Mouse (Mus musculus) hindbrain, embryonic 10.5 days (tissue): ENCODE measurements around the gene Paqr5. TPM values are rescaled to one million over a fixed set of nuclear protein-coding genes. Genes with fewer than 3 reads are reported as not detected.
A peak's percentile ranks its signal among the peaks of the same experiment; 100 is the strongest.

Experiments
- DNase-seq: peaks from one replicate; pipeline ENCODE4 v3.0.0-alpha.2; 2017; ENCODE audit warnings: low spot score
- H3K27ac ChIP-seq: fragments of 300-500 bp; sonication (generic); 2 replicates; pipeline ENCODE4 v1.5.1; 2016; ENCODE audit warnings: mild to moderate bottlenecking, moderate library complexity
- H3K27me3 ChIP-seq: fragments of 300-500 bp; sonication (generic); 2 replicates; pipeline ENCODE4 v1.6.1; 2016; ENCODE audit warnings: mild to moderate bottlenecking; ENCODE audit not compliant: poor library complexity, insufficient read depth, severe bottlenecking
- H3K36me3 ChIP-seq: fragments of 300-500 bp; sonication (generic); 2 replicates; pipeline ENCODE4 v1.6.1; 2016; ENCODE audit warnings: mild to moderate bottlenecking, moderate library complexity
- H3K4me1 ChIP-seq: fragments of 300-500 bp; sonication (generic); replicated peaks from 2 replicates; pipeline ENCODE4 v1.6.1; 2016; ENCODE audit warnings: mild to moderate bottlenecking
- H3K4me3 ChIP-seq: fragments of 300-500 bp; sonication (generic); 2 replicates; pipeline ENCODE4 v1.5.1; 2016; ENCODE audit warnings: mild to moderate bottlenecking, moderate library complexity
- H3K9me3 ChIP-seq: fragments of 300-500 bp; sonication (generic); 2 replicates; pipeline ENCODE4 v1.6.1; 2016; ENCODE audit warnings: mild to moderate bottlenecking, moderate library complexity
- WGBS: fragments of 180-500 bp; shearing (Covaris S2); methylation state at CpG from one replicate; pipeline ENCODE4 v1.1.7; 2016; 5-methylcytosine and 5-hydroxymethylcytosine counted together
- polyA plus RNA-seq: library from polyadenylated mRNA; unstranded; fragments of >200 nt; fragmentation: Nextera tagmentation; extraction: Ambion mirVana; gene quantifications from 2 replicates; pipeline ENCODE4 v1.2.1, GENCODE M21; 2016

Gene Paqr5
- polyA plus RNA-seq, 1 experiment from 2014 or later = 0.58 TPM

- no peaks in the 10 kb centered on the region for H3K9me3 ChIP-seq
- H3K4me3 ChIP-seq = no peak overlapping the region
- no peaks in the 10 kb centered on the region for H3K36me3 ChIP-seq
- peaks cover 70% of the 10 kb centered on the region for H3K27me3 ChIP-seq
- 40% methylated on average over 5 of the region's 5 CpGs for WGBS
- DNase-seq = no peak
- H3K4me1 ChIP-seq = peaks cover 21% of the 10 kb centered on the region
- H3K27ac ChIP-seq = no peak overlapping the region
These were observed 1.6 kb downstream of the Paqr5 start for GRCm38 (mm10) chr9:62025056-62025455.

DNA sequence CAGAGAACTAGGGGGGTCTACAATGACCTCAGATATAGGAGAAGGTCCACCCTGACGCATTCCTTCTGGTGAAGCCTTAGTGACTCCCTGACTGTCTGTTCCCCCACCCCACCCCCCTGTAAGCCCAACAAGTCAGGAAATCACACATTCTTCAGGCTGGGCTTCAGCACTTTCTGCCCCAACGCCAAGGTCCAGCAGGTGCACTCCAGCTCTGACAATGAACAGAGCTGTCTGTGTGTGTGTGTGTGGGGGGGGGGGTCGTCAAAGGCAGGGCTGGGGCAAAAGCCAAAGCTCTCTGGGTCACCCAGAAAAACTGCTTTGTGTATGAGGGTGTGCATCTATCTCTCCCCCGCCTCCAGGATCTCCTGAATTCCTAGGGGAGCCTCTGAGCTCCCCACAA is 2.8 kb downstream of the Paqr5 start:
- Histone ChIP-seq H3K27me3 (peaks cover 58% of the 10 kb centered on the region), H3K4me1 (peaks cover 21% of the 10 kb centered on the region), H3K4me3 (no peak overlapping the region), H3K9me3 (no peaks in the 10 kb centered on the region), H3K36me3 (no peaks in the 10 kb centered on the region), H3K27ac (no peak overlapping the region)
- no peak for DNase-seq
- WGBS = 63% methylated on average over 3 of the region's 4 CpGs

- 91% methylated on average over 6 of the region's 6 CpGs for WGBS
- no peak for DNase-seq
- H3K9me3 ChIP-seq = no peaks in the 10 kb centered on the region
- no peak overlapping the region for H3K27ac ChIP-seq
- H3K36me3 ChIP-seq = no peaks in the 10 kb centered on the region
- peaks cover 51% of the 10 kb centered on the region for H3K27me3 ChIP-seq
- peaks cover 21% of the 10 kb centered on the region for H3K4me1 ChIP-seq
- no peak overlapping the region for H3K4me3 ChIP-seq
These were observed 3.5 kb downstream of the Paqr5 start for GRCm38 (mm10) chr9:62022961-62023680.

DNA sequence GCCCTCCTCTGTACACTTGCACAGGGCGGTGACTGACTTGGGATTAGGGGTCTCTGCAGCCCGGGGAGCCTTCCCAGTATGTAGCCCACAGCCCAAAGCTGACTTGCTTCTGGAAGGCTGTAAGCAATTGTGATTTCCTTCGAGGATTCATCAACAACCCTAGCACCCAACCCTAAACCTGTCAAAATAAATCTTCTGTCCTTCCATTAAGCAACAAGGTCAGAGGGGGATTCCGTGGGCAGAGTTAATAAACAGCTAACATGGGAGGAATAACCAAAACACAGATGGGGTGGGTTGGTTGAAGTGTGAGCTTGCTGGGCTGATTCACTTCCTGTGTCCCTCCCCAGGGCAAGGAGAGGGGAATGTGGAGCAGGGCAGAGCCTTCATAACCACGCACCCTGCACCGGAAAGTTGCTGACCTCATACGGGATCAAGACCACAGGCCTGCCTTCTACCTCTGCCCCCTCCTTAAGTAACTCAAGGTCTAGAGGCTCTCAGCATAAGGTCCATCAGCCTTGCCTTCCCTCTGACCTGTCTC is 5.0 kb downstream of the Paqr5 start:
- Histone ChIP-seq H3K27ac (no peak overlapping the region), H3K9me3 (no peaks in the 10 kb centered on the region), H3K4me1 (peaks cover 14% of the 10 kb centered on the region), H3K4me3 (no peak overlapping the region), H3K36me3 (no peaks in the 10 kb centered on the region), H3K27me3 (peaks cover 36% of the 10 kb centered on the region)
- DNase-seq = no peak
- WGBS = 78% methylated on average over 7 of the region's 7 CpGs

GRCm38 (mm10) chr9:62020259-62020658 is 6.4 kb downstream of the Paqr5 start:
- Histone ChIP-seq H3K9me3 (no peaks in the 10 kb centered on the region), H3K4me1 (peaks cover 10% of the 10 kb centered on the region; the same call in 1 of the 2 replicates), H3K27me3 (peaks cover 22% of the 10 kb centered on the region), H3K36me3 (no peaks in the 10 kb centered on the region), H3K27ac (no peak overlapping the region), H3K4me3 (no peak overlapping the region)
- no peak for DNase-seq
- 82% methylated on average over 7 of the region's 7 CpGs for WGBS

DNA sequence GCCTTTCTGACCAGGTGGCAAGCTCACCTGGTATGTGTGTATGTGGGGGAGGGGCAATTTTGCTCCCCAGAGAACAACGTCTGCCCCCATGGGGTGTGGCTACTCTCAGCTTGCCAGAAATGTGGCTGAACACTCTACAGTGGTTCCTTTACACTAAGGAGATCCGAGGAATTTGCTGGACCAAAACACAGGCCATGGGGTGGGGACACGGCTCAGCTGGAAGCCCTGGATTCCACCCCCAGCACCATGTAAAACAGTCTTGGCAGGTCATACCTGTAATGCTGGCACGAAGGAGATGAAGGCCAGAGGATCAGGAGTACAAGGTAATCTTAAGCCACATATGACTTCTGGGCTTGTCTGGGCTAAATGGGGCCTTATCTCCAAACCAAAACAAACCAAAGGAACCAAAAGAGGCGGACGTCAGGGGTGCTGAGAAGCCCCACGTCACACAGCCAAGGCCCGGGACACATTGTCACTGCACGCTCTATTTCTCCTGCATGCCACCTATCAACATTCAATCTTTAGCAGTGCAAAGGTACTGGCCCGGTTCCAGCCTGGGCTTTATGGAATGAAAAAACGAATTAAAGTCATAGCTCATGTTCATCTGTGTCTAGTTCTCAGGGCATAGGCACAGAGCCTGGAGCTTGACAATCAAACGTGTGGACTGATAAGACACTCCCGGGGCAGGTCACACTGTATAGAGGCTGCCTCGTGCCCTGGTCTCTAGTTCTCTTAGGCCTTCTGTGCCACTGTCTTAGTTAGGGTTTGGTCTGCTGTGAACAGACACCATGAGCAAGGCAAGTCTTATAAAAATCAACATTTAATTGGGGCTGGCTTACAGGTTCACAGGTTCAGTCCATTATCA is 8.2 kb downstream of the Paqr5 start:
- H3K4me3 ChIP-seq = no peak overlapping the region
- H3K36me3 ChIP-seq = no peaks in the 10 kb centered on the region
- no peaks in the 10 kb centered on the region for H3K9me3 ChIP-seq
- H3K4me1 ChIP-seq = peaks cover 3% of the 10 kb centered on the region; the same call in 1 of the 2 replicates
- H3K27ac ChIP-seq = no peak overlapping the region
- 82% methylated on average over 14 of the region's 14 CpGs for WGBS
- no peak for DNase-seq
- H3K27me3 ChIP-seq = peaks cover 7% of the 10 kb centered on the region; the same call in 1 of the 2 replicates

- Histone ChIP-seq H3K27me3 (no peaks in the 10 kb centered on the region), H3K27ac (no peak overlapping the region), H3K36me3 (no peaks in the 10 kb centered on the region), H3K9me3 (no peaks in the 10 kb centered on the region), H3K4me1 (peaks cover 8% of the 10 kb centered on the region; the same call in 1 of the 2 replicates), H3K4me3 (no peak overlapping the region)
- WGBS = 79% methylated on average over 6 of the region's 6 CpGs
- DNase-seq = no peak
These were observed 9.3 kb downstream of the Paqr5 start for GRCm38 (mm10) chr9:62017329-62017728.

- Histone ChIP-seq H3K4me3 (no peak overlapping the region), H3K9me3 (no peaks in the 10 kb centered on the region), H3K4me1 (peaks cover 5% of the 10 kb centered on the region; the same call in 1 of the 2 replicates), H3K27me3 (no peaks in the 10 kb centered on the region), H3K27ac (no peak overlapping the region), H3K36me3 (no peaks in the 10 kb centered on the region)
- 65% methylated on average over 3 of the region's 3 CpGs for WGBS
- no peak for DNase-seq
These were observed 11.2 kb downstream of the Paqr5 start for GRCm38 (mm10) chr9:62015504-62015903.

DNA sequence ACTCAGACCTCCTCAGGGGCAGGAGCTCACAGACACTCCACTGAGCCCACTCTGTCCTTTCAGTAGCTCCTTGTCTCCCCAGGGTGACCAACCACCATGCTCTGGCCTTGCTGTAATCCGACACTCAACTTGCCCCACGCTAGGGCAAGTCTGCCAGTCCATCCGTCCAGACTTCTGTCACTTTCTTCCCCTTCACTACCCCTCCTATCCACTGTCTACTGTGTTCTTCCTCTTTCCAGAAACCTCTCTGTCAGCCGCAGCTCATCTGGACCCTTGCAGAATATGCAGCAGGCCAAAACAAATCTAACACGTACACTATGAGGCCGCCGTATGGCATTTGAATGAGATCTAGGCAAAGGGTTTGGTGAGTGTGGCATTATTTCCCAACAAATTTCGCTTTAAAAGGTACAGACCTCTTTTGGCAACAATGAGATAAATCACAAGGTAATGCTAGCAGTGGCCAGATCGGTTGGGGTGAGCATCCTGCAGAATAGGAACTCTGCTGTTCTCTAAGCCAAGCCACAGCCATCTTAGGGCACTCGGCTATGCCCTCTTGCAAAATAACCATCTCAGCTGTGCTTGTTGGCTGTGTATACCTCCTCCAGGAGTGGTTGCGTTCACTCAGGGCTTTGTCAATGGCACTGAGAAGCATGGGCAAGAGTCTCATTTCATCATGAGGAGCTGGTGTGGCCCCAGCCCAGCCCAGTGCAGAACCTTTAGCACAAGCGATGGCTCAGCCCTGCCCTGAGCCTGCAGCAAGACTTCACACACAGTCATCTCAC is 13.1 kb downstream of the Paqr5 start:
- H3K4me1 ChIP-seq = peaks cover 5% of the 10 kb centered on the region; the same call in 1 of the 2 replicates
- no peaks in the 10 kb centered on the region for H3K9me3 ChIP-seq
- 73% methylated on average over 12 of the region's 12 CpGs for WGBS
- no peak overlapping the region for H3K4me3 ChIP-seq
- no peak for DNase-seq
- 0 out of 2 replicates have a peak overlapping the region, but pooled peaks have one; percentile 29 for H3K27ac ChIP-seq
- H3K36me3 ChIP-seq = no peaks in the 10 kb centered on the region
- H3K27me3 ChIP-seq = no peaks in the 10 kb centered on the region; the same call in 1 of the 2 replicates

DNA sequence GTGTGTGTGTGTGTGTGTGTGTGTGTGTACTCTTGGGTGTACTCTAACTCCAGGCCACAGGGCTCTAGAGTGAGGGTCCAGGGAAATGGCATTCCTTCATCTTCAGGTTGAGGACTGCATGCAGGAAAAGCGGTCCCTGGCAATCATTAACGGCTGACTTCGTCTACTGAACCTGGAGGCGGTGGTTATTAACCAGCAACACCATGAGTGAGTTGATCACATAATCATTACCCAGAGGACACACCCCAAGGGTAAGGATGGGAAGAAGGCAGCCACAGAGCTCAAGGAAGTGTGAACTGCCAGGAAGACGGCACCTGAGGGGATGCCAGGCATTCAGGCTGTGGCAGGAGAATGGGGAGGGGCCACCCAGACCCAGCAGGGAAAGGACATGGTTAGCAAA is 18.3 kb downstream of the Paqr5 start:
- 77% methylated on average over 5 of the region's 5 CpGs for WGBS
- peaks cover 12% of the 10 kb centered on the region for H3K4me1 ChIP-seq
- no peaks in the 10 kb centered on the region for H3K9me3 ChIP-seq
- H3K36me3 ChIP-seq = no peaks in the 10 kb centered on the region
- no peaks in the 10 kb centered on the region; the same call in 1 of the 2 replicates for H3K27me3 ChIP-seq
- DNase-seq = no peak
- H3K4me3 ChIP-seq = no peak overlapping the region
- H3K27ac ChIP-seq = no peak overlapping the region

DNA sequence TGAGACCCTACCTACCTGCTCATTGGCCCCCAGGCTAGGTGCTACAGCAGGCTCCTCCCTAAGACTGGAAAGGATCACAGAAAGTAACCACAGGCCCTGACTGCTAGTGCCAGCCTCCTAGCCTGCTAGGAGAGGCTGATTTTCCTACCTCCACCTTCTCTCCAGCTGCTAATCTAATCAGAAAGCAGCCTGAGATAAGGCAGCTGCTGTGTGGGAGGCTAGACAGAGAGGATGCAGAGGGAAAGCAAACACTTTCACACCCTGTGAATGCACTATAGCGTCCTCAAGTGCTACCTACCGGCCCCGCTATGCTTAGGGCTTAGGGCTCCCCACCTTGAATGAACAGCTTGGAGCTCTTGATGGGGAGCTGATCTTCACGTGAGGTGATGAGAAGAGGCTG is 19.6 kb downstream of the Paqr5 start:
- no peak for DNase-seq
- Histone ChIP-seq H3K4me1 (peaks cover 14% of the 10 kb centered on the region), H3K27me3 (no peaks in the 10 kb centered on the region; the same call in 1 of the 2 replicates), H3K9me3 (no peaks in the 10 kb centered on the region), H3K27ac (no peak overlapping the region), H3K4me3 (no peak overlapping the region), H3K36me3 (no peaks in the 10 kb centered on the region)
- 59% methylated on average over 4 of the region's 4 CpGs for WGBS

DNA sequence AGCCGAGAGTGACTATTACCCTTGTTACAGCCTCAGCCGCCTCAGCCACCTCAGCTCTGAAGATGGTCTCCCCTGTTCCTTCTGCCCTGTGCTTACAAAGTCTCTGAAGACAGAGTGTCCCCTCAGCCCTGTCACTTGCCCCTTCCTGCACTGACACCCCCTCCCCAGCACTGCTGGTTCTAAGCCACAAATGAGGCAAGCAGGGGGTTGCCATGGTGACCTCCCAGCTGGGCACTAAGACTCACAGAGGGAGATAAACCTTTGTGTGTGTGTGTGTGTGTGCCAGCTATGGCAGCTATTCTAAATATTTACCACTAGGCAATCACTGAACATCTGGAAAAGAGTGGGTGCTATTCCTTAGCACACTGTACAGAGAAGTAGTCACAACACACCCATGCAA is 23.0 kb downstream of the Paqr5 start:
- Histone ChIP-seq H3K9me3 (no peaks in the 10 kb centered on the region), H3K4me1 (peaks cover 14% of the 10 kb centered on the region), H3K4me3 (no peak overlapping the region), H3K27ac (no peak overlapping the region), H3K36me3 (no peaks in the 10 kb centered on the region), H3K27me3 (no peaks in the 10 kb centered on the region; the same call in 1 of the 2 replicates)
- 38% methylated on average over 2 of the region's 2 CpGs for WGBS
- peak; percentile 36 for DNase-seq
